Comparison of ENCODE assay signal across 22 mouse cellular contexts in the genomic region with DNA sequence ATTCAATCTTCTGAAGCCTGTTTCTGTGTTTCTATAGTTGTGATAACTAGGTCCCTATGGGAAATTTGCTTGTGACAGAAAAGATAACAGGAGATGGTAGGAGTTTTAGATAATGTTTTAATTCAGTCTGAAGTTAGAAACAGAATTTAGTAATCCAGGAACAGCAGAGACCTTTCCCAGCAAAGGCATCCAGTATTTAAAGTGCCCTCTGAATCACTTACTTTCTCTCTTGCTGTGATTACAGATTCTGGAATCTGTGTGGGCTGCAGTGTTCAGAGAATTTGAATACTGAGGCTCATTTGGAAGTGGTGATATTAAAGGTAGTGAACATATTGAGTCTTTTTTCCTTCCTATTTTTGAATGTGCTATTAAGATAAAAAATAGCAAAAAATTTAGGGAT.
DNase-seq lines count a peak whose midpoint lies in the region; TF ChIP-seq lines count a peak whose summit lies in the region.
"Had no signal": no experiment of that assay in that cellular context is flagged by ENCODE, and none has a peak within 500 bp of the region (broad histone marks: within the 10 kb centered on the region; RNA-seq: fewer than 3 reads in every experiment).

No protein-coding gene starts in this region.

- peak; percentile 15 for DNase-seq in right cerebral cortex, adult 18-20 months
- DNase-seq in right cerebral cortex, postnatal 14 days, result no peak
- DNase-seq in NIH3T3 (ENCODE audit: low read depth), result peak; percentile 35
- DNase-seq in retina, embryonic 14.5 days (ENCODE audit: low spot score), result no peak
- no peak for DNase-seq in adrenal gland, adult 2 months
- no peak for DNase-seq in thymus, postnatal 0 days (ENCODE audit: low spot score)
- DNase-seq: adrenal gland, adult 8-10 months; adrenal gland, postnatal 14 days; adrenal gland, postnatal 36 days; cerebellum, adult 11 months; cerebellum, adult 18-20 months; cerebellum, adult 8-10 months; cerebellum, adult 9-11 months; cerebellum, postnatal 14 days; cerebellum, postnatal 36 days; embryo, embryonic 11 days; forebrain, postnatal 0 days had no signal

- no peak overlapping the region for H3K4me3 ChIP-seq in embryonic fibroblast, embryonic 13.5 days (ENCODE audit: insufficient read depth, low read length)
- H3K4me3 ChIP-seq: embryonic facial prominence, embryonic 13.5 days; embryonic facial prominence, embryonic 15.5 days; forebrain, embryonic 13.5 days; forebrain, embryonic 15.5 days had no signal

- H3K27ac ChIP-seq in embryonic fibroblast, embryonic 13.5 days (ENCODE audit: insufficient read depth, low read length), result peak overlapping the region; percentile 83
- H3K27ac ChIP-seq: embryonic facial prominence, embryonic 13.5 days; embryonic facial prominence, embryonic 15.5 days; forebrain, embryonic 13.5 days; forebrain, embryonic 15.5 days had no signal

- no peak for TF ChIP-seq POLR2A in embryonic fibroblast, embryonic 13.5 days (IDR thresholded peaks at IDR 0.05; ENCODE audit: low read depth, low read length)

- TF ChIP-seq CTCF in embryonic fibroblast, embryonic 13.5 days (IDR thresholded peaks at IDR 0.05; ENCODE audit: borderline replicate concordance, insufficient read depth, low read length), result no peak

- peaks cover 14% of the 10 kb centered on the region for H3K4me1 ChIP-seq in embryonic fibroblast, embryonic 13.5 days (ENCODE audit: control insufficient read depth, insufficient read depth, low read length)
- H3K4me1 ChIP-seq: embryonic facial prominence, embryonic 13.5 days; embryonic facial prominence, embryonic 15.5 days; forebrain, embryonic 13.5 days had no signal

Comparison
In these comparisons a context has a peak if more than half of its experiments do, and no peak if none do; other contexts are left out.
1. DNase-seq: peak in right cerebral cortex, adult 18-20 months (single experiment) and NIH3T3 (single experiment); none in right cerebral cortex, postnatal 14 days (single experiment), retina, embryonic 14.5 days (single experiment), adrenal gland, adult 2 months (single experiment) and thymus, postnatal 0 days (single experiment).